Mouse (Mus musculus) hindbrain, embryonic 15.5 days (tissue): ENCODE measurements around the gene Lrrc49. TPM values are rescaled to one million over a fixed set of nuclear protein-coding genes. Genes with fewer than 3 reads are reported as not detected.

Experiments used
- ATAC-seq: fragments of 200-750 bp; cut with Nextera tagmentation; 2 replicates; pipeline ENCODE4 v1.8.0; 2017; ENCODE audit warnings: low read depth, moderate number of reproducible peaks, moderate TSS enrichment; ENCODE audit not compliant: low FRiP score
- H3K27ac ChIP-seq: fragments of 300-500 bp; sonication (generic); replicated peaks from 2 replicates; pipeline ENCODE4 v1.5.1; 2015; ENCODE audit warnings: mild to moderate bottlenecking, inconsistent platforms
- H3K27me3 ChIP-seq: fragments of 300-500 bp; sonication (generic); 2 replicates; pipeline ENCODE4 v1.6.1; 2015; ENCODE audit warnings: control low read depth, inconsistent platforms
- H3K36me3 ChIP-seq: fragments of 300-500 bp; sonication (generic); 2 replicates; pipeline ENCODE4 v1.6.1; 2015; ENCODE audit warnings: control low read depth, inconsistent platforms
- H3K4me1 ChIP-seq: fragments of 300-500 bp; sonication (generic); replicated peaks from 2 replicates; pipeline ENCODE4 v1.6.1; 2015; ENCODE audit warnings: control low read depth, inconsistent platforms
- H3K4me2 ChIP-seq: fragments of 300-500 bp; sonication (generic); 2 replicates; pipeline ENCODE4 v1.6.1; 2015; ENCODE audit warnings: moderate library complexity, mild to moderate bottlenecking, inconsistent platforms
- H3K4me3 ChIP-seq: fragments of 300-500 bp; sonication (generic); 2 replicates; pipeline ENCODE4 v1.5.1; 2015; ENCODE audit warnings: mild to moderate bottlenecking, inconsistent platforms
- H3K9ac ChIP-seq: fragments of 300-500 bp; sonication (generic); 2 replicates; pipeline ENCODE4 v1.6.1; 2015; ENCODE audit warnings: inconsistent platforms
- H3K9me3 ChIP-seq: fragments of 300-500 bp; sonication (generic); 2 replicates; pipeline ENCODE4 v1.6.1; 2016; ENCODE audit warnings: control low read depth, inconsistent platforms
- WGBS: fragments of 180-500 bp; shearing (Covaris S2); methylation state at CpG from one replicate; pipeline ENCODE4 v1.1.7; 2015; 5-methylcytosine and 5-hydroxymethylcytosine counted together
- polyA plus RNA-seq: library from polyadenylated mRNA; unstranded; fragments of >200 nt; fragmentation: Nextera tagmentation; extraction: Ambion mirVana; gene quantifications from 2 replicates; pipeline ENCODE4 v1.2.1, GENCODE M21; 2015

Lrrc49 gene
- polyA plus RNA-seq, 1 experiment from 2014 or later, result 71.4 TPM

GRCm38 (mm10) chr9:60561641-60562289 lies 126.2 kb downstream of the Lrrc49 start:
- H3K9ac ChIP-seq, result no peak overlapping the region
- H3K9me3 ChIP-seq, result no peaks in the 10 kb centered on the region
- peaks cover 15% of the 10 kb centered on the region for H3K4me1 ChIP-seq
- H3K27me3 ChIP-seq, result no peaks in the 10 kb centered on the region
- no peak for ATAC-seq
- WGBS, result 59% methylated on average over 9 of the region's 9 CpGs
- no peak overlapping the region for H3K4me2 ChIP-seq
- H3K27ac ChIP-seq, result no peak overlapping the region
- H3K4me3 ChIP-seq, result no peak overlapping the region
- no peaks in the 10 kb centered on the region for H3K36me3 ChIP-seq

- no peak overlapping the region for H3K27ac ChIP-seq
- H3K9me3 ChIP-seq, result no peaks in the 10 kb centered on the region
- H3K4me2 ChIP-seq, result no peak overlapping the region
- ATAC-seq, result no peak
- H3K4me1 ChIP-seq, result peaks cover 15% of the 10 kb centered on the region
- no peak overlapping the region for H3K4me3 ChIP-seq
- 85% methylated on average over 3 of the region's 3 CpGs for WGBS
- no peaks in the 10 kb centered on the region for H3K27me3 ChIP-seq
- no peaks in the 10 kb centered on the region for H3K36me3 ChIP-seq
- H3K9ac ChIP-seq, result no peak overlapping the region
These were observed 129.5 kb downstream of the Lrrc49 start for GRCm38 (mm10) chr9:60558507-60558906.

GRCm38 (mm10) chr9:60551238-60551637 lies 136.7 kb downstream of the Lrrc49 start:
- H3K4me3 ChIP-seq, result no peak overlapping the region
- WGBS, result 92% methylated on average over 4 of the region's 4 CpGs
- H3K27me3 ChIP-seq, result no peaks in the 10 kb centered on the region
- H3K36me3 ChIP-seq, result no peaks in the 10 kb centered on the region
- H3K4me2 ChIP-seq, result no peak overlapping the region
- no peak overlapping the region for H3K9ac ChIP-seq
- no peaks in the 10 kb centered on the region for H3K4me1 ChIP-seq
- H3K9me3 ChIP-seq, result no peaks in the 10 kb centered on the region
- ATAC-seq, result no peak
- no peak overlapping the region for H3K27ac ChIP-seq

- no peak for ATAC-seq
- Histone ChIP-seq H3K27me3 (no peaks in the 10 kb centered on the region), H3K4me2 (no peak overlapping the region), H3K9me3 (no peaks in the 10 kb centered on the region), H3K27ac (no peak overlapping the region), H3K4me1 (no peaks in the 10 kb centered on the region), H3K9ac (no peak overlapping the region), H3K36me3 (no peaks in the 10 kb centered on the region), H3K4me3 (no peak overlapping the region)
- 25% methylated on average over 4 of the region's 4 CpGs for WGBS
These were observed 139.8 kb downstream of the Lrrc49 start for GRCm38 (mm10) chr9:60548182-60548581.

GRCm38 (mm10) chr9:60546169-60546568 lies 141.8 kb downstream of the Lrrc49 start:
- no peaks in the 10 kb centered on the region for H3K36me3 ChIP-seq
- no peak overlapping the region for H3K27ac ChIP-seq
- no peak overlapping the region for H3K4me3 ChIP-seq
- H3K4me2 ChIP-seq, result no peak overlapping the region
- H3K4me1 ChIP-seq, result no peaks in the 10 kb centered on the region
- ATAC-seq, result no peak
- H3K27me3 ChIP-seq, result no peaks in the 10 kb centered on the region
- H3K9me3 ChIP-seq, result no peaks in the 10 kb centered on the region
- 94% methylated on average over 2 of the region's 2 CpGs for WGBS
- no peak overlapping the region for H3K9ac ChIP-seq

- Histone ChIP-seq H3K9me3 (no peaks in the 10 kb centered on the region), H3K4me2 (no peak overlapping the region), H3K4me1 (no peaks in the 10 kb centered on the region), H3K4me3 (no peak overlapping the region), H3K36me3 (no peaks in the 10 kb centered on the region), H3K27me3 (no peaks in the 10 kb centered on the region), H3K27ac (no peak overlapping the region), H3K9ac (no peak overlapping the region)
- 84% methylated on average over 13 of the region's 13 CpGs for WGBS
- ATAC-seq, result no peak
These were observed 142.4 kb downstream of the Lrrc49 start for GRCm38 (mm10) chr9:60545361-60546096.

- H3K27ac ChIP-seq, result no peak overlapping the region
These were observed 144.4 kb downstream of the Lrrc49 start for GRCm38 (mm10) chr9:60543422-60544015.

GRCm38 (mm10) chr9:60530310-60530709 lies 157.6 kb downstream of the Lrrc49 start:
- H3K4me1 ChIP-seq, result no peaks in the 10 kb centered on the region
- WGBS, result 85% methylated on average over 12 of the region's 12 CpGs
- H3K9me3 ChIP-seq, result no peaks in the 10 kb centered on the region
- H3K27ac ChIP-seq, result no peak overlapping the region
- no peaks in the 10 kb centered on the region for H3K36me3 ChIP-seq
- no peak overlapping the region for H3K4me2 ChIP-seq
- no peak overlapping the region for H3K4me3 ChIP-seq
- ATAC-seq, result no peak
- no peaks in the 10 kb centered on the region for H3K27me3 ChIP-seq
- H3K9ac ChIP-seq, result no peak overlapping the region

More at GRCm38 (mm10) chr9:60543422-60544015, 144.4 kb downstream of the Lrrc49 start:
- H3K9ac ChIP-seq, result no peak overlapping the region
- ATAC-seq, result no peak
- H3K4me1 ChIP-seq, result no peaks in the 10 kb centered on the region
- no peaks in the 10 kb centered on the region for H3K36me3 ChIP-seq
- H3K4me2 ChIP-seq, result no peak overlapping the region
- H3K9me3 ChIP-seq, result no peaks in the 10 kb centered on the region
- no peaks in the 10 kb centered on the region for H3K27me3 ChIP-seq
- WGBS, result 84% methylated on average over 7 of the region's 7 CpGs
- no peak overlapping the region for H3K4me3 ChIP-seq

- H3K4me2 ChIP-seq, result no peak overlapping the region
- WGBS, result 88% methylated on average over 10 of the region's 10 CpGs
- H3K9ac ChIP-seq, result no peak overlapping the region
- H3K36me3 ChIP-seq, result no peaks in the 10 kb centered on the region
- no peaks in the 10 kb centered on the region for H3K27me3 ChIP-seq
- H3K4me1 ChIP-seq, result no peaks in the 10 kb centered on the region
- no peak overlapping the region for H3K27ac ChIP-seq
- no peak overlapping the region for H3K4me3 ChIP-seq
- no peak for ATAC-seq
- H3K9me3 ChIP-seq, result no peaks in the 10 kb centered on the region
These were observed 158.4 kb downstream of the Lrrc49 start for GRCm38 (mm10) chr9:60529348-60530243.

GRCm38 (mm10) chr9:60528269-60528668 lies 159.7 kb downstream of the Lrrc49 start:
- Histone ChIP-seq H3K4me3 (no peak overlapping the region), H3K27me3 (0 out of 2 replicates have a peak, but pooled peaks cover under 1% of the 10 kb centered on the region), H3K27ac (no peak overlapping the region), H3K4me2 (no peak overlapping the region), H3K4me1 (no peaks in the 10 kb centered on the region), H3K36me3 (no peaks in the 10 kb centered on the region), H3K9me3 (no peaks in the 10 kb centered on the region), H3K9ac (no peak overlapping the region)
- ATAC-seq, result no peak
- 74% methylated on average over 3 of the region's 3 CpGs for WGBS

GRCm38 (mm10) chr9:60527836-60528235 lies 160.1 kb downstream of the Lrrc49 start:
- ATAC-seq, result no peak
- Histone ChIP-seq H3K4me1 (no peaks in the 10 kb centered on the region), H3K4me3 (no peak overlapping the region), H3K36me3 (no peaks in the 10 kb centered on the region), H3K4me2 (no peak overlapping the region), H3K9ac (no peak overlapping the region), H3K27ac (no peak overlapping the region), H3K27me3 (peaks cover 5% of the 10 kb centered on the region; the same call in 1 of the 2 replicates), H3K9me3 (no peaks in the 10 kb centered on the region)
- WGBS, result 93% methylated on average over 2 of the region's 2 CpGs
